Mouse (Mus musculus) midbrain, embryonic 14.5 days (tissue): ENCODE measurements around the gene Slc6a6. TPM values are rescaled to one million over a fixed set of nuclear protein-coding genes. Genes with fewer than 3 reads are reported as not detected.

Experiments
- ATAC-seq: fragments of 200-750 bp; cut with Nextera tagmentation; 2 replicates; pipeline ENCODE4 v1.8.0; 2017; ENCODE audit warnings: moderate number of reproducible peaks, moderate library complexity; ENCODE audit not compliant: low FRiP score, low TSS enrichment
- DNase-seq: peaks from one replicate; pipeline ENCODE4 v3.0.0-alpha.2; 2015
- H3K27ac ChIP-seq: fragments of 300-500 bp; sonication (generic); replicated peaks from 2 replicates; pipeline ENCODE4 v1.5.1; 2014; ENCODE audit warnings: mild to moderate bottlenecking, low read depth, low read length, moderate library complexity
- H3K27me3 ChIP-seq: fragments of 300-500 bp; sonication (generic); 2 replicates; pipeline ENCODE4 v1.6.1; 2014; ENCODE audit warnings: low read length, control low read depth, mixed read lengths; ENCODE audit not compliant: control insufficient read depth, insufficient read depth
- H3K36me3 ChIP-seq: fragments of 300-500 bp; sonication (generic); 2 replicates; pipeline ENCODE4 v1.6.1; 2014; ENCODE audit warnings: low read length, control low read depth; ENCODE audit not compliant: control insufficient read depth, insufficient read depth
- H3K4me1 ChIP-seq: fragments of 300-500 bp; sonication (generic); 2 replicates; pipeline ENCODE4 v1.6.1; 2014; ENCODE audit warnings: mild to moderate bottlenecking, antibody characterized with exemption, low read length, control low read depth; ENCODE audit not compliant: control insufficient read depth, insufficient read depth
- H3K4me2 ChIP-seq: fragments of 300-500 bp; sonication (generic); 2 replicates; pipeline ENCODE4 v1.6.1; 2014; ENCODE audit warnings: mild to moderate bottlenecking, low read length, moderate library complexity
- H3K4me3 ChIP-seq: fragments of 300-500 bp; sonication (generic); replicated peaks from 2 replicates; pipeline ENCODE4 v1.5.1; 2014; ENCODE audit warnings: low read depth, low read length
- H3K9ac ChIP-seq: fragments of 300-500 bp; sonication (generic); replicated peaks from 2 replicates; pipeline ENCODE4 v1.6.1; 2014; ENCODE audit warnings: mild to moderate bottlenecking, low read length, moderate library complexity
- H3K9me3 ChIP-seq: fragments of 300-500 bp; sonication (generic); 2 replicates; pipeline ENCODE4 v1.6.1; 2016; ENCODE audit warnings: low read length, control low read depth, mixed read lengths; ENCODE audit not compliant: control insufficient read depth
- WGBS: fragments of 180-500 bp; shearing (Covaris S2); extraction: QIAGEN DNeasy Blood & Tissue Kit; methylation state at CpG from one replicate; pipeline ENCODE4 v1.1.7; 2014; 5-methylcytosine and 5-hydroxymethylcytosine counted together
- polyA plus RNA-seq: library from polyadenylated mRNA; unstranded; fragments of >200 nt; fragmentation: Nextera tagmentation; extraction: Ambion mirVana; gene quantifications from 2 replicates; pipeline ENCODE4 v1.2.1, GENCODE M21; 2014

Gene Slc6a6
- polyA plus RNA-seq, 1 experiment from 2014 or later, result 94.3 TPM

DNA sequence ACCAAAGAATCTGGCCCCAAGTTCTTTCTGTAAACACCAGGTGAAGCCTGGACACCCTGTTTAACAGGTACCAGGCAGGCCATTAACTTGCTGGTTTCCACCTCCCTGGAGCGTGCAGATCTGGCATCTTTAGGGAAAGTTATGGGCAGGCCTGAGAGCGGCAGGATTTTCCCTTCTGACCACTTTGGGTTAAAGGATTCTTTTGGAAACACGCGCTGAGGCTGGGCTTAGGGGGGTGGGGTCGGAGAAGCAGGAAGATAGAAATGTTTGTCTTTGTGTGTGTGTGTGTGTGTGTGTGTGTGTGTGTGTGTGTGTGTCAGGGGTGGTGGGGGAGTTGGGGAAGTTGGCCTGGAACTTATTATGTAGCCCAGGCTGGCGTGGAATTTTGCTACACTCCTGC is 4.2 kb downstream of the Slc6a6 start:
- H3K4me1 ChIP-seq, result peaks cover 28% of the 10 kb centered on the region
- ATAC-seq (no peak), DNase-seq (no peak)
- H3K4me2 ChIP-seq, result peak overlapping the region; percentile 5
- no peak overlapping the region for H3K9ac ChIP-seq
- H3K9me3 ChIP-seq, result no peaks in the 10 kb centered on the region
- 81% methylated on average over 6 of the region's 6 CpGs for WGBS
- 0 out of 2 replicates have a peak, but pooled peaks cover 10% of the 10 kb centered on the region for H3K36me3 ChIP-seq
- no peaks in the 10 kb centered on the region for H3K27me3 ChIP-seq
- no peak overlapping the region for H3K4me3 ChIP-seq
- no peak overlapping the region for H3K27ac ChIP-seq

GRCm38 (mm10) chr6:91689231-91689630 is 5.4 kb downstream of the Slc6a6 start:
- peaks cover 28% of the 10 kb centered on the region for H3K4me1 ChIP-seq
- no peak overlapping the region for H3K4me3 ChIP-seq
- ATAC-seq, result no peak
- H3K27ac ChIP-seq, result no peak overlapping the region
- H3K4me2 ChIP-seq, result no peak overlapping the region
- DNase-seq, result no peak
- no peaks in the 10 kb centered on the region for H3K9me3 ChIP-seq
- H3K27me3 ChIP-seq, result no peaks in the 10 kb centered on the region
- H3K9ac ChIP-seq, result no peak overlapping the region
- H3K36me3 ChIP-seq, result 0 out of 2 replicates have a peak, but pooled peaks cover 10% of the 10 kb centered on the region

DNA sequence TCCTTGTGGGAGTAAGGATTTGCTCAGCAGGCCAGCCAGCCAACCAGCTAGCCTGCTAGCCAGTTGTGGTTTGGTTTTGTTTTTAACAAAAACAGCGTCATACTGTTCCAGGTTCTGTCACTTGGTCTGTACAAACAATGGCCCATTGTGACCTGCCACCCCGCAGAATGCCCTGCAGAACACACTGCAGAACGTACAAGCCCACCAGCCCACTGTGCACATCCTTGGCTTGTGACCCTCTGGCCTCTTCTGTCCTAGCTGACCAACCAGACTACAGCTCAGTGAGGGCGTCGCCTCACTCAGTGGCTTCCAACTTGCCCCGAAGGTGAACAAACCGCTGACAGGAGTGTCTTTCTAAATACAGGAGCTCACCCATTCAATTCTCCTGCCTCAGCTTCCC is 6.4 kb downstream of the Slc6a6 start:
- Histone ChIP-seq H3K4me2 (no peak overlapping the region), H3K9me3 (no peaks in the 10 kb centered on the region), H3K27ac (no peak overlapping the region), H3K9ac (no peak overlapping the region), H3K36me3 (0 out of 2 replicates have a peak, but pooled peaks cover 10% of the 10 kb centered on the region), H3K4me3 (no peak overlapping the region), H3K27me3 (no peaks in the 10 kb centered on the region), H3K4me1 (peaks cover 25% of the 10 kb centered on the region)
- no peak for DNase-seq
- WGBS, result 73% methylated on average over 7 of the region's 7 CpGs
- ATAC-seq, result no peak

DNA sequence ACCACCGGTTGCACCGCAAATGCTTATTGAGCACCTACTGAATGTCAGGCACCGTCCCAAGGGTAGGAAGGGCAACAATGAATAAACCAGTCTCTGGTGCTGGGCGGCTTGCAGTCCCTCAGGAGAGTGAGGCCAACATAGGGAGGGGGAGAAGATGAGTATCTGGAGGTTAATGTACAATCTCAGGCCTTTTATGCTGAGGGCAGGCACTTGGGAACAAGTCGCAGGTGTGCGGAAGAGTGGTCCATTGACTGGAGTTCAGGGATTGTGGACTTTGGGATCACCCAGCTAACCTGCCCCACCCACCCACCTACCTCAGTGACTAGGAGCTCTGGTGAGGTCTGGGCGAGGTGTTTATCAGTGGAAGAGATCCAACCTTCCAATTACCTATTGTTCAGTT is 6.8 kb downstream of the Slc6a6 start:
- Histone ChIP-seq H3K9me3 (no peaks in the 10 kb centered on the region), H3K27me3 (no peaks in the 10 kb centered on the region), H3K4me2 (no peak overlapping the region), H3K4me3 (no peak overlapping the region), H3K27ac (no peak overlapping the region), H3K36me3 (0 out of 2 replicates have a peak, but pooled peaks cover 10% of the 10 kb centered on the region), H3K4me1 (peaks cover 22% of the 10 kb centered on the region), H3K9ac (no peak overlapping the region)
- 95% methylated on average over 7 of the region's 7 CpGs for WGBS
- no peak for DNase-seq
- no peak for ATAC-seq

GRCm38 (mm10) chr6:91691576-91691975 is 7.7 kb downstream of the Slc6a6 start:
- Histone ChIP-seq H3K9ac (no peak overlapping the region), H3K36me3 (0 out of 2 replicates have a peak, but pooled peaks cover 10% of the 10 kb centered on the region), H3K4me2 (no peak overlapping the region), H3K4me1 (peaks cover 13% of the 10 kb centered on the region), H3K27me3 (no peaks in the 10 kb centered on the region), H3K4me3 (no peak overlapping the region), H3K9me3 (no peaks in the 10 kb centered on the region), H3K27ac (no peak overlapping the region)
- ATAC-seq (no peak), DNase-seq (no peak)
- WGBS, result 97% methylated on average over 4 of the region's 4 CpGs

GRCm38 (mm10) chr6:91693301-91693886 is 9.5 kb downstream of the Slc6a6 start:
- DNase-seq (no peak), ATAC-seq (no peak)
- Histone ChIP-seq H3K4me1 (peaks cover 11% of the 10 kb centered on the region; the same call in 1 of the 2 replicates), H3K9me3 (no peaks in the 10 kb centered on the region), H3K36me3 (0 out of 2 replicates have a peak, but pooled peaks cover 10% of the 10 kb centered on the region), H3K4me3 (no peak overlapping the region), H3K27me3 (no peaks in the 10 kb centered on the region), H3K27ac (no peak overlapping the region), H3K4me2 (no peak overlapping the region), H3K9ac (no peak overlapping the region)
- WGBS, result 88% methylated on average over 17 of the region's 17 CpGs

DNA sequence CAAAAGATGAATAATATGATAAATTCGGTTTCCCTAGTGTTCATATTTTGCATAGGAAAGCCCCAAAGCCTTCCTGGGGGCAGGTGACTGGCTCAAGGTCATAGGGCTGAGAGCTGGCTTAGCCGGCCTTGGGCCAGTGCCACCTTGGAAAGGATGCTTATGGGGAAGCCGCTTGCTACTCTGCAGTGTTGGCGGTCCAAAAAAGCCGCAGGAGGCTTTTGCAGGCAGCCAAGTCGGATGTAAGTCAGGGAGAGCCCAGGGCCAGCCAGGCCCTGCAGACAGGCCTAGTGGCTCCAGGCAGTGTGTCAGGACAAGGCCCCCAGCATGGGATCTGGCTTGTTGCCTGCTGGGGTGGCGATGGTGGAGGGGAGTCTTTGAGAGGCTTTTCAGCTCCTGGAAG is 10.8 kb downstream of the Slc6a6 start:
- 0 out of 2 replicates have a peak, but pooled peaks cover 8% of the 10 kb centered on the region for H3K4me1 ChIP-seq
- DNase-seq, result peak; percentile 38

DNA sequence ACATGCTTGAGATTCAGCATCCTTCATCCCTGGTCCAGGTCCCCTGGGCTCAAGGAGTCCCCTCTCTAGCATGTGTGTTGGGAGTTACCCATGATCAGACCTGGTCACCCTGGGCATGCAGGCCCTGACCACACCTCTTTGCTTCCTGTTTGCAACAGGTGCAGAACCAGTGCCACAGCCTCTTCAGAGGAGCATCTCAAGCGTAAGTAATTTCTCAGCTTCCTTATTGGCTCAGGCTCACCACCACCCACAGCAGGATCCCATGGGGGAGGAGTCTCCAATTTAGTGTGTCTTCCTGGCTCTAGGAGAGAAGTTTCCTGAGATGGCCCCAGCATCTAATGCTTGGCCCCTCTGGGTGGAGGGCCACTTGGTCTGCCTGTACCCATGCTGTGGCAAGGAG is 15.0 kb downstream of the Slc6a6 start:
- H3K9me3 ChIP-seq, result no peaks in the 10 kb centered on the region
- no peak overlapping the region for H3K27ac ChIP-seq
- DNase-seq, result no peak
- no peak overlapping the region for H3K4me2 ChIP-seq
- H3K36me3 ChIP-seq, result peaks cover 33% of the 10 kb centered on the region
- H3K9ac ChIP-seq, result no peak overlapping the region
- no peak for ATAC-seq
- 57% methylated on average over 1 of the region's 1 CpGs for WGBS
- no peak overlapping the region for H3K4me3 ChIP-seq
- no peaks in the 10 kb centered on the region for H3K27me3 ChIP-seq
- H3K4me1 ChIP-seq, result 0 out of 2 replicates have a peak, but pooled peaks cover 8% of the 10 kb centered on the region

More for the DNA sequence above, 10.8 kb downstream of the Slc6a6 start:
- ATAC-seq, result no peak
- no peak overlapping the region for H3K4me3 ChIP-seq
- H3K4me2 ChIP-seq, result no peak overlapping the region
- H3K36me3 ChIP-seq, result 0 out of 2 replicates have a peak, but pooled peaks cover 10% of the 10 kb centered on the region
- no peak overlapping the region for H3K9ac ChIP-seq
- WGBS, result 60% methylated on average over 7 of the region's 7 CpGs
- H3K9me3 ChIP-seq, result no peaks in the 10 kb centered on the region
- H3K27me3 ChIP-seq, result no peaks in the 10 kb centered on the region
- H3K27ac ChIP-seq, result no peak overlapping the region

DNA sequence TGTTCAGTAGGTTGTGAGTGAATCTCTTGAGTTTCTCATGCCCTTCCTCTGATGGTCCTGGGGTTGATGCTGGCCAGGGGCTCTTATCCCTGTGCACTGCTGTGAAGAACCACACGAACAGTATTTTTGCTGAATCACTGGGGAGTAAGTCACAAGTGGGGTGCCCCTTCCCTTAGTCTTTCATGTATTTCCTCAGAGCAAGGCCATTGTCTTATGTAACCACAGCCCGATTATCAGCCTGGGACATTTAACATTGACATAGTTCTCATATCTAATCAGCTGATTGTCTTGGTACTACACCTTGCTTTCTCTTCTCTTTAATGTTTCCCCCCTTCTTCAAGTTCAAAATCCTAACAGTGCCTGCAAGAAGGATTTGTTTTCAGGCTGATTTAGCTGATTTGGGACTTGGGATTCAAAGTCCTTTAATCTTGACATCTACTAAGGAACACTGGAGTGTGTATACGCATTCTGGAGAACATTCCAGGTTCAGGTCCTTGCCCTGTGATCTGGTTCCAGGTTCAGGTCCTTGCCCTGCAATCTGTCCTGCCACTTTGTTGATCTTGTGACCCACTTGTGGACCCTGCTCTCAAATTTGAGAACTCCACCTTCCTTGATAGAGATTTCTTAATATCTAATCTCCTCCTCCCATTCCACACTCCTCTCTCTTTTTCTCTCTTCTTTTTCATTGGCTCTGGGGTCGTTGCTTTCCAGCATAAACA is 15.8 kb downstream of the Slc6a6 start:
- no peak for DNase-seq
- Histone ChIP-seq H3K27ac (no peak overlapping the region), H3K9ac (no peak overlapping the region), H3K9me3 (no peaks in the 10 kb centered on the region), H3K4me1 (0 out of 2 replicates have a peak, but pooled peaks cover 8% of the 10 kb centered on the region), H3K27me3 (no peaks in the 10 kb centered on the region), H3K4me3 (no peak overlapping the region), H3K4me2 (no peak overlapping the region), H3K36me3 (peaks cover 37% of the 10 kb centered on the region)
- 93% methylated on average over 4 of the region's 4 CpGs for WGBS
- ATAC-seq, result no peak
